Mouse (Mus musculus) stomach, postnatal 0 days (tissue): ENCODE measurements around the gene Olfr1135.

Experiments used
- CTCF ChIP-seq: IDR thresholded peaks from 2 replicates; pipeline ENCODE4 v1.5.1; 2016; ENCODE audit warnings: antibody characterized with exemption, low read depth, mild to moderate bottlenecking, moderate library complexity
- EP300 ChIP-seq: optimal IDR thresholded peaks from 2 replicates; pipeline ENCODE3; 2016; ENCODE audit warnings: antibody characterized with exemption

DNA sequence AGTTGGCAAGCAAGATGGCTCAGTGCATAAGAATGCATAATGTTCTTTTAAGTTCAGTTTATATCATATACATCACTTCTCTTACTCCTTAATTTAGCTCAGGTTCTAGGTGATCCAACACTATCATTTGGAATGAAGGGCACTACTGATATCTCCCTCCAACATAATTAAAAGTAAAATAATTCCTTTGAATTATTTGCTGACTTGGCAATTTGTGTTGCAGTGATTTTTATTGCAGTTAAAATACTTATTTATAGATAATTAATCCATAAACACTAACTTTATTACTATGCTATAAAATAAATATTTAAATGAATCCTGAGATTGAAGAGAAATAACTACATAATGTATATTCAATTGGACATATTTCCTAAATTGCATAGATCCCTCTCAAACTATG, 31.0 kb downstream of the Olfr1135 start:
- TF ChIP-seq CTCF (no peak), EP300 (no peak)
